9 mouse cellular contexts compared by ENCODE assay signal in the genomic region with DNA sequence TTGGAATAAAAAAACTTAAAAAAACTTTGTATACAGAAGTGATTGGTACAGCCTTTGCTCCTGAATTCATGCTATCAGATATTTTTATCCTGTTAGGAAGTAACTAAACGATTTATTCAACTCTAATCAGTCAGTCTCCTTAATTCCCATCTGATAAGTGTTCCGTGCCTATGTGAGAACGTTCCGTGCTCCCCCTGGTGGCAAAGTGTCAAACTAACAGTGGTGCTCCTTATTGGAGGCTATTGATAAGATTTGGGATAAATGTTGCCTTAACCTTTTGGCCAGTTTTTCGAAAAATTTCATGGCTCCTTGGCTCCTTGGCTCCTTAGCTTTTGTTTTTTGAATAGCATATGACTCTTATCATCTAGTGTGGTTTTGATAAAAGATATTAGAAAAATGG.
DNase-seq lines count a peak whose midpoint lies in the region; ATAC-seq and TF ChIP-seq lines count a peak whose summit lies in the region.
"Had no signal": no experiment of that assay in that cellular context is flagged by ENCODE, and none has a peak within 500 bp of the region (broad histone marks: within the 10 kb centered on the region; RNA-seq: fewer than 3 reads in every experiment).

No protein-coding gene starts in this region.

- 20% methylated on average over 5 of the region's 5 CpGs for WGBS in midbrain, embryonic 11.5 days
- WGBS in midbrain, embryonic 13.5 days = 17% methylated on average over 5 of the region's 5 CpGs
- 14% methylated on average over 5 of the region's 5 CpGs for WGBS in limb, embryonic 14.5 days

- H3K4me2 ChIP-seq in midbrain, embryonic 11.5 days = no peak overlapping the region
- no peak overlapping the region for H3K4me2 ChIP-seq in midbrain, embryonic 13.5 days (replicated peaks)
- no peak overlapping the region for H3K4me2 ChIP-seq in limb, embryonic 14.5 days (replicated peaks; ENCODE audit: low read depth, low read length, severe bottlenecking)

- H3K4me1 ChIP-seq in midbrain, embryonic 11.5 days (ENCODE audit: control insufficient read depth, insufficient read depth, low read length) = no peaks in the 10 kb centered on the region
- H3K4me1 ChIP-seq in midbrain, embryonic 13.5 days (replicated peaks) = no peaks in the 10 kb centered on the region
- H3K4me1 ChIP-seq in limb, embryonic 14.5 days (ENCODE audit: control insufficient read depth, insufficient read depth, low read length) = no peaks in the 10 kb centered on the region

- no peak for TF ChIP-seq POLR2A in limb, embryonic 14.5 days (IDR thresholded peaks at IDR 0.05; ENCODE audit: borderline replicate concordance, extremely low read depth, insufficient read depth, insufficient read length)

- peak; percentile 84 for DNase-seq in midbrain, embryonic 11.5 days (ENCODE audit: low spot score, missing footprints)
- DNase-seq in adrenal gland, adult 2 months = peak; percentile 35
- DNase-seq in embryo, embryonic 11.5 days (ENCODE audit: low read depth, low spot score) = peak; percentile 22
- peak; percentile 16 for DNase-seq in hindlimb bud, embryonic 11.5 days (ENCODE audit: extremely low spot score, low read depth, low spot score)
- DNase-seq in limb, embryonic 14.5 days (ENCODE audit: low spot score) = peak; percentile 28
- peak; percentile 53 for DNase-seq in retina, postnatal 1 day
- DNase-seq in yolk sac, embryonic 10.5 days (ENCODE audit: low spot score) = no peak

- H3K36me3 ChIP-seq in midbrain, embryonic 11.5 days (ENCODE audit: control insufficient read depth, insufficient read depth, low read length) = no peaks in the 10 kb centered on the region
- H3K36me3 ChIP-seq in midbrain, embryonic 13.5 days = no peaks in the 10 kb centered on the region
- no peaks in the 10 kb centered on the region for H3K36me3 ChIP-seq in limb, embryonic 14.5 days (ENCODE audit: control insufficient read depth, insufficient read depth, low read length)

- ATAC-seq in midbrain, embryonic 11.5 days (ENCODE audit: low FRiP score) = no peak
- ATAC-seq in midbrain, embryonic 13.5 days = no peak
- no peak for ATAC-seq in limb, embryonic 14.5 days (ENCODE audit: low FRiP score, low read depth)

- H3K4me3 ChIP-seq in midbrain, embryonic 11.5 days (ENCODE audit: low read depth, low read length) = no peak overlapping the region
- H3K4me3 ChIP-seq in midbrain, embryonic 13.5 days (replicated peaks) = no peak overlapping the region
- no peak overlapping the region for H3K4me3 ChIP-seq in limb, embryonic 14.5 days (replicated peaks; ENCODE audit: low read length)
- H3K4me3 ChIP-seq: myocyte had no signal

- no peak overlapping the region for H3K9ac ChIP-seq in midbrain, embryonic 11.5 days (ENCODE audit: low read length)
- H3K9ac ChIP-seq in midbrain, embryonic 13.5 days (replicated peaks) = no peak overlapping the region
- H3K9ac ChIP-seq in limb, embryonic 14.5 days (ENCODE audit: low read depth, low read length, severe bottlenecking) = no peak overlapping the region

- H3K27ac ChIP-seq in midbrain, embryonic 11.5 days (ENCODE audit: low read depth, low read length) = no peak overlapping the region
- H3K27ac ChIP-seq in midbrain, embryonic 13.5 days = no peak overlapping the region
- H3K27ac ChIP-seq in limb, embryonic 14.5 days (replicated peaks; ENCODE audit: low read depth, low read length) = no peak overlapping the region

- peaks cover 4% of the 10 kb centered on the region; the same call in 1 of the 2 replicates for H3K27me3 ChIP-seq in midbrain, embryonic 11.5 days (ENCODE audit: control insufficient read depth, insufficient read depth, low read length)
- H3K27me3 ChIP-seq in midbrain, embryonic 13.5 days = peaks cover 25% of the 10 kb centered on the region
- no peaks in the 10 kb centered on the region; the same call in 1 of the 2 replicates for H3K27me3 ChIP-seq in limb, embryonic 14.5 days (ENCODE audit: control insufficient read depth, insufficient read depth, low read length)

- no peaks in the 10 kb centered on the region for H3K9me3 ChIP-seq in midbrain, embryonic 11.5 days (ENCODE audit: control insufficient read depth, low read length)
- no peaks in the 10 kb centered on the region for H3K9me3 ChIP-seq in midbrain, embryonic 13.5 days
- no peaks in the 10 kb centered on the region for H3K9me3 ChIP-seq in limb, embryonic 14.5 days (ENCODE audit: control insufficient read depth, low read length)
